Mouse (Mus musculus) kidney, postnatal 14 days (tissue): ENCODE measurements at regions not wholly inside any gene's neighbourhood (a gene's known extent, or its start where the extent isn't known, plus 50 kb on each side); places are given as distances from the start of the nearest gene placed in this dataset.
"Not testable (repeated sequence)": the region's sequence is repeated elsewhere in the genome, so short reads cannot be mapped to it uniquely, and the experiment has no call there.

Experiments
- DNase-seq: peaks from one replicate; pipeline ENCODE4 v3.0.0; 2022; ENCODE audit warnings: mixed read lengths

GRCm38 (mm10) chr1:114641215-114641614 is 1043.3 kb upstream of the Cntnap5a start:
- DNase-seq, result no peak

- DNase-seq, result not testable (repeated sequence)
Measured at GRCm38 (mm10) chr1:114641854-114642253, 1042.7 kb upstream of the Cntnap5a start.

GRCm38 (mm10) chr1:114673954-114674353 is 1010.6 kb upstream of the Cntnap5a start:
- DNase-seq, result peak; percentile 7

- DNase-seq, result no peak
Measured at GRCm38 (mm10) chr1:114681258-114681657, 1003.3 kb upstream of the Cntnap5a start.

GRCm38 (mm10) chr1:114721142-114721541 is 963.4 kb upstream of the Cntnap5a start:
- DNase-seq, result no peak

GRCm38 (mm10) chr1:114729167-114729566 is 955.4 kb upstream of the Cntnap5a start:
- DNase-seq, result no peak
